Mouse (Mus musculus) G1E (cell line): ENCODE measurements around the gene Socs3.

Experiments
- CTCF ChIP-seq: IDR thresholded peaks from 2 replicates; pipeline ENCODE4 v1.5.1; 2012; ENCODE audit warnings: low read depth, low read length, inconsistent platforms, mixed read lengths
- GATA2 ChIP-seq: IDR thresholded peaks from 2 replicates; pipeline ENCODE4 v1.6.1; 2012; ENCODE audit warnings: low read depth, low read length, inconsistent platforms, borderline replicate concordance
- POLR2AphosphoS5 ChIP-seq: IDR thresholded peaks from 2 replicates; pipeline ENCODE4 v1.6.1; 2012; ENCODE audit warnings: low read depth, low read length, inconsistent platforms; ENCODE audit not compliant: insufficient replicate concordance

GRCm38 (mm10) chr11:118009865-118010571 lies 40.2 kb upstream of the Socs3 start:
- no peak for TF ChIP-seq CTCF
- TF ChIP-seq POLR2AphosphoS5: no peak
- TF ChIP-seq GATA2: no peak
